ENCODE assay signal across 9 mouse cellular contexts in the genomic region with DNA sequence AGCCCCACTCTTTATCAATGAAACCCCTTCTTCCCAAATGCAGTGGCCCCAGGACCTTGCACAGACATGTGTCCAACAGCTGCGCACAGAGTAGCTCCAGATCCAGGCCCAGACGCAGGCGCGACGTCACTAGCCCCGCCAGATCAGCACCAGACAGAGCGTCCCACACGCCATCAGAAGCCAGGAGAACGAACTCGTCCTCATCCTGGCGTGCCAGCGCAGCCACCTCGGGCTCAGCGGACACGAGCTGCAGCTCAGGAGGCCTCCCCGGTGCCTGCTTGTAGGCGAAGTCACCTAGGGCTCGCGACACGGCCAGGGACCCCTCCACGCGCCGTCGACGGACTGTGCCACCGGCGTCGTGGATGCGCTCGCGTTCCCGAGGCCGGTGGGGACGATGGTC. TPM values are rescaled to one million over a fixed set of nuclear protein-coding genes. Genes with fewer than 3 reads are reported as not detected.
DNase-seq lines count a peak whose midpoint lies in the region; ATAC-seq and TF ChIP-seq lines count a peak whose summit lies in the region.
"Had no signal": no experiment of that assay in that cellular context is flagged by ENCODE, and none has a peak within 500 bp of the region (broad histone marks: within the 10 kb centered on the region; RNA-seq: fewer than 3 reads in every experiment).

No protein-coding gene starts in this region.

- TF ChIP-seq CTCF in testis, adult 2 months (IDR thresholded peaks at IDR 0.05; ENCODE audit: control insufficient read depth, insufficient read depth, insufficient replicate concordance, low read depth, low read length): no peak

- no peak for ATAC-seq in hindbrain, embryonic 11.5 days (ENCODE audit: low FRiP score)
- ATAC-seq in frontal cortex, adult (ENCODE audit: low TSS enrichment): no peak

- peak overlapping the region; percentile 39 for H3K4me2 ChIP-seq in hindbrain, embryonic 11.5 days (replicated peaks; ENCODE audit: low read depth, low read length)

- peak overlapping the region; percentile 63 for H3K4me3 ChIP-seq in testis, adult 2 months (ENCODE audit: control insufficient read depth, low read depth, low read length)
- peak overlapping the region; percentile 22; the same call in 1 of the 2 replicates for H3K4me3 ChIP-seq in hindbrain, embryonic 11.5 days (ENCODE audit: low read depth, low read length)
- peak overlapping the region; percentile 51 for H3K4me3 ChIP-seq in midbrain, embryonic 10.5 days

- no peak for TF ChIP-seq POLR2A in testis, adult 2 months (IDR thresholded peaks at IDR 0.05; ENCODE audit: control insufficient read depth, low read depth, low read length)

- WGBS in hindbrain, embryonic 11.5 days: 2% methylated on average over 34 of the region's 34 CpGs
- WGBS in midbrain, embryonic 10.5 days: 3% methylated on average over 34 of the region's 34 CpGs

- DNase-seq in testis, postnatal 14 days (ENCODE audit: low spot score): no peak
- DNase-seq in hindbrain, embryonic 11.5 days (ENCODE audit: low spot score): peak; percentile 24
- DNase-seq in midbrain, embryonic 10.5 days (ENCODE audit: low spot score): peak; percentile 24
- no peak for DNase-seq in urinary bladder, postnatal 10 days (ENCODE audit: low spot score)
- DNase-seq in layer of hippocampus, adult 11-12 months (ENCODE audit: low spot score): no peak
- DNase-seq: adrenal gland, adult 8-10 months had no signal

- no peaks in the 10 kb centered on the region for H3K9me3 ChIP-seq in hindbrain, embryonic 11.5 days (ENCODE audit: control insufficient read depth, low read length)
- no peaks in the 10 kb centered on the region for H3K9me3 ChIP-seq in midbrain, embryonic 10.5 days (replicated peaks)

- no peaks in the 10 kb centered on the region for H3K27me3 ChIP-seq in testis, adult 2 months (ENCODE audit: control insufficient read depth, insufficient read depth, low read length)
- H3K27me3 ChIP-seq in hindbrain, embryonic 11.5 days (ENCODE audit: control insufficient read depth, insufficient read depth, low read length): peaks cover 40% of the 10 kb centered on the region
- H3K27me3 ChIP-seq in midbrain, embryonic 10.5 days (ENCODE audit: low read depth, poor library complexity, severe bottlenecking): peaks cover 56% of the 10 kb centered on the region

- H3K36me3 ChIP-seq in testis, adult 2 months (ENCODE audit: control insufficient read depth, insufficient read depth, low read length): no peaks in the 10 kb centered on the region
- H3K36me3 ChIP-seq in hindbrain, embryonic 11.5 days (ENCODE audit: control insufficient read depth, insufficient read depth, low read length): no peaks in the 10 kb centered on the region
- H3K36me3 ChIP-seq in midbrain, embryonic 10.5 days: no peaks in the 10 kb centered on the region

- H3K27ac ChIP-seq in testis, adult 2 months (ENCODE audit: control insufficient read depth, insufficient read depth, low read depth, low read length): no peak overlapping the region
- no peak overlapping the region; the same call in 1 of the 2 replicates for H3K27ac ChIP-seq in hindbrain, embryonic 11.5 days (ENCODE audit: low read depth, low read length)
- no peak overlapping the region; the same call in 1 of the 2 replicates for H3K27ac ChIP-seq in midbrain, embryonic 10.5 days (replicated peaks)
- H3K27ac ChIP-seq: layer of hippocampus, adult 2 months had no signal

- no peak overlapping the region for H3K9ac ChIP-seq in hindbrain, embryonic 11.5 days (ENCODE audit: low read depth, low read length)

- H3K4me1 ChIP-seq in testis, adult 2 months (ENCODE audit: control insufficient read depth, insufficient read depth, low read length): peaks cover 14% of the 10 kb centered on the region
- H3K4me1 ChIP-seq in hindbrain, embryonic 11.5 days (replicated peaks; ENCODE audit: control insufficient read depth, insufficient read depth, low read length): no peaks in the 10 kb centered on the region; the same call in none of the 2 replicates
- H3K4me1 ChIP-seq in midbrain, embryonic 10.5 days: peaks cover 29% of the 10 kb centered on the region

RNA-seq across cellular contexts. Expression of a gene that starts 0.8 kb away (rescaled TPM):
- polyA plus RNA-seq in testis, adult 2 months (2012; rRNA removed): 0.20 and 0.30 TPM in 2 replicates
- polyA plus RNA-seq in hindbrain, embryonic 11.5 days (2014; fragmentation: Nextera tagmentation; extraction: Ambion mirVana): 0.18 TPM in 1 of 2 replicates, not detected in the other
- polyA plus RNA-seq in midbrain, embryonic 10.5 days (2016; fragmentation: Nextera tagmentation; extraction: Ambion mirVana): 0.36 and 0.39 TPM in 2 replicates

RNA-seq across cellular contexts. Expression of a gene that starts 3.4 kb away (rescaled TPM):
- polyA plus RNA-seq in testis, adult 2 months (2012; rRNA removed): 15.6 and 17.4 TPM in 2 replicates
- 49.6 and 52.1 TPM in 2 replicates for polyA plus RNA-seq in hindbrain, embryonic 11.5 days (2014; fragmentation: Nextera tagmentation; extraction: Ambion mirVana)
- polyA plus RNA-seq in midbrain, embryonic 10.5 days (2016; fragmentation: Nextera tagmentation; extraction: Ambion mirVana): 41.9 and 48.6 TPM in 2 replicates

RNA-seq across cellular contexts. Expression of a gene that starts 7.4 kb away (rescaled TPM):
- 42.4 and 44.7 TPM in 2 replicates for polyA plus RNA-seq in testis, adult 2 months (2012; rRNA removed)
- 29.2 and 50.2 TPM in 2 replicates for polyA plus RNA-seq in hindbrain, embryonic 11.5 days (2014; fragmentation: Nextera tagmentation; extraction: Ambion mirVana)
- polyA plus RNA-seq in midbrain, embryonic 10.5 days (2016; fragmentation: Nextera tagmentation; extraction: Ambion mirVana): 49.3 and 52.7 TPM in 2 replicates

RNA-seq across cellular contexts. Expression of a gene that starts 30.8 kb away (rescaled TPM):
- 3.9 and 4.1 TPM in 2 replicates for polyA plus RNA-seq in testis, adult 2 months (2012; rRNA removed)
- polyA plus RNA-seq in hindbrain, embryonic 11.5 days (2014; fragmentation: Nextera tagmentation; extraction: Ambion mirVana): not detected in 2 replicates
- polyA plus RNA-seq in midbrain, embryonic 10.5 days (2016; fragmentation: Nextera tagmentation; extraction: Ambion mirVana): 0.02 TPM in 1 of 2 replicates, not detected in the other

RNA-seq across cellular contexts. Expression of a gene that starts 50.9 kb away (rescaled TPM):
- 13.6 and 14.5 TPM in 2 replicates for polyA plus RNA-seq in testis, adult 2 months (2012; rRNA removed)
- polyA plus RNA-seq in hindbrain, embryonic 11.5 days (2014; fragmentation: Nextera tagmentation; extraction: Ambion mirVana): 42.2 and 42.4 TPM in 2 replicates
- polyA plus RNA-seq in midbrain, embryonic 10.5 days (2016; fragmentation: Nextera tagmentation; extraction: Ambion mirVana): 51.0 and 51.9 TPM in 2 replicates

Comparison
In these comparisons a context has a peak if more than half of its experiments do, and no peak if none do; other contexts are left out.
1. DNase-seq: peak in hindbrain, embryonic 11.5 days (single experiment) and midbrain, embryonic 10.5 days (single experiment); none in testis, postnatal 14 days (single experiment), urinary bladder, postnatal 10 days (single experiment) and layer of hippocampus, adult 11-12 months (single experiment).
2. Peak in every context shown above with its lines, with median percentiles within 50 percentile points of each other: H3K4me3 ChIP-seq.